Mouse (Mus musculus) heart, adult 2 months (tissue): ENCODE data around the gene Psmd12. TPM values are rescaled to one million over a fixed set of nuclear protein-coding genes. Genes with fewer than 3 reads are reported as not detected.

Source experiments
- DNase-seq, 2 experiments: peaks; one replicate each; pipeline ENCODE4 v3.0.0; 2021
- H3K27ac ChIP-seq: fragments of 200-600 bp; 2 replicates; pipeline ENCODE4 v1.8.1; 2022
- H3K27me3 ChIP-seq: fragments of 200-500 bp; 2 replicates; pipeline ENCODE4 v1.6.1; 2012; ENCODE audit warnings: mild to moderate bottlenecking, low read length, inconsistent platforms, mixed read lengths; ENCODE audit not compliant: control insufficient read depth, insufficient read depth
- H3K36me3 ChIP-seq: fragments of 200-500 bp; 2 replicates; pipeline ENCODE4 v1.6.1; 2012; ENCODE audit warnings: low read length, inconsistent platforms; ENCODE audit not compliant: control insufficient read depth, insufficient read depth
- H3K4me1 ChIP-seq: fragments of 200-500 bp; 2 replicates; pipeline ENCODE4 v1.6.1; 2011; ENCODE audit warnings: low read length; ENCODE audit not compliant: control insufficient read depth, insufficient read depth
- H3K4me3 ChIP-seq: fragments of 200-600 bp; 2 replicates; pipeline ENCODE4 v1.8.1; 2022
- H3K79me2 ChIP-seq: fragments of 200-500 bp; replicated peaks from 2 replicates; pipeline ENCODE4 v1.6.1; 2012; ENCODE audit warnings: mild to moderate bottlenecking, inconsistent platforms, low read length, moderate library complexity, mixed read lengths; ENCODE audit not compliant: control insufficient read depth, insufficient read depth
- H3K9ac ChIP-seq: fragments of 200-500 bp; 2 replicates; pipeline ENCODE4 v1.6.1; 2012; ENCODE audit warnings: low read depth, mild to moderate bottlenecking, control low read depth, inconsistent platforms, low read length, mixed read lengths
- CTCF ChIP-seq: fragments of 200-600 bp; IDR thresholded peaks from 2 replicates; pipeline ENCODE4 v1.8.1; 2022; ENCODE audit warnings: antibody characterized with exemption, mild to moderate bottlenecking, moderate library complexity
- EP300 ChIP-seq: fragments of 200-500 bp; IDR thresholded peaks from 2 replicates; pipeline ENCODE4 v1.6.1; 2011; ENCODE audit warnings: low read depth, low read length, control low read depth; ENCODE audit not compliant: insufficient read depth
- POLR2A ChIP-seq: fragments of 200-500 bp; IDR thresholded peaks from 2 replicates; pipeline ENCODE4 v1.6.1; 2011; ENCODE audit warnings: mild to moderate bottlenecking, low read depth, low read length, control low read depth; ENCODE audit not compliant: insufficient read depth
- WGBS: fragments of 180-500 bp; shearing (Covaris S2); methylation state at CpG from one replicate; pipeline ENCODE4 v1.1.7; 2018; 5-methylcytosine and 5-hydroxymethylcytosine counted together
- intact Hi-C: fragments of 180-260 bp; cut with DNase I; formaldehyde crosslinking; loops from one replicate; pipeline ENCODE4 v1.15.1; 2025
- long read RNA-seq: library from polyadenylated mRNA; stranded (forward); transcript quantifications from one replicate; pipeline ENCODE4 v2.0.0, GENCODE M21; 2021
- polyA plus RNA-seq: library from polyadenylated mRNA; depleted of rRNA; stranded (reverse); fragments of >200 nt; gene quantifications from 2 replicates; pipeline ENCODE4 v1.2.3, GENCODE M21; 2012; rRNA removed
- total RNA-seq, 2 experiments: library from RNA; stranded (reverse); gene quantifications; 2 replicates each; pipeline ENCODE4 v1.2.3; 2021

The Psmd12 gene
- total RNA-seq (10 to 100 TPM; 78.3 to 92.2 TPM), polyA plus RNA-seq (22.6 and 42.4 TPM in 2 replicates)
- long read RNA-seq, transcript Psmd12-201 (11 exons, 1,904 nt), result major isoform, 169 of 180 reads
- long read RNA-seq, partial matches to known transcripts, result 5 of 180 reads
- long read RNA-seq, other reads (novel, unspliced or antisense), result 6 of 180 reads

- peaks cover 4% of the 10 kb centered on the region for H3K4me1 ChIP-seq
- WGBS, result under 1% methylated on average over 51 of the region's 51 CpGs
- intact Hi-C loops, result loop anchor here (5.0 kb wide), 1 partner anchor 287 kb away; no protein-coding TSS in a partner anchor
- H3K27ac ChIP-seq, result peak within 1 kb of the TSS; percentile 95
- TF ChIP-seq EP300 (peak; percentile 90), CTCF (no peak), POLR2A (peak; percentile 87)
- peak; percentile 95 to 98 for DNase-seq
- peaks cover 11% of the 10 kb centered on the region; the same call in 1 of the 2 replicates for H3K79me2 ChIP-seq
- H3K4me3 ChIP-seq, result peak within 1 kb of the TSS; percentile 99
- no peaks in the 10 kb centered on the region for H3K27me3 ChIP-seq
- H3K9ac ChIP-seq, result peak within 1 kb of the TSS; percentile 92
- peaks cover 15% of the 10 kb centered on the region for H3K36me3 ChIP-seq
Measured at GRCm38 (mm10) chr11:107479053-107479861, at the start of gene Psmd12. Gene Psmd12, plus strand, starts transcription at chr11:107479484.

DNA sequence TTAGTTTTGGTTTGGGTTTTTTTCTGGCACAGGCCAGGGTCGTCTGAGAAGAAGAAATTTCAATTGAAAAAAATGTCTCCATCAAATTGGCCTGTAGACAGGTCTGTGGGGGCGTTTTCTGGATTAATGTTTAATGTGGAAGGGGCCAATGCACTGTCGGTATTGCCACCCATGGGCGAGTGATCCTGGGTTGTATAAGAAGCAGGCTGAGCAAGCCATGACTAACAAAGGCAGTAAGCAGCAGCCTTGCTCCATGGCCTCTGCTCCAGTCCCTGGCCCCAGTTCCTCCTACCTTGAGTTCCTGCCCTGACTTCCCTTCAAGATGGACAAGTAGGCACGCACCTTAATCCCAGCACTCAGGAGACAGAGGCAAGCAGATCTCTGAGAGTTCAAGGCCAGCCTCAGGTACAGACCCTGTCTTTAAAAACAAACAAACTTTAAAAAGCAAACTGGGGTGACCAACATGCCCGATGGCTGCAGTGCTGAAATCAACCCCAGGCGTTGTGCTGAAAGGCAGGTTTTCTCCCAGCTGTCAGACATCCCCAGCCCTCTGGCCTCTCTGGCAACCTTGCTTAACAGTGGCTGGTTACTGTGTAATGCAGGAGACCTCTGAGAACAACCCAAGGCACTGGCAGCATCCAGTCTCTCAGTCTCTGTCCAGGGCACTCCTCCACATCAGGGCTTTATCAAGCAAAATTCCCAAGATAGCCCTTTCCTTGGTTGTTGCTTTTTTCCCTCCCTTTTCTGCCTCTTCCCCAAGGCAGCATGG lies 47.9 kb upstream of the Psmd12 start:
- H3K79me2 ChIP-seq, result peaks cover 1% of the 10 kb centered on the region
- TF ChIP-seq POLR2A, result no peak
- TF ChIP-seq CTCF, result no peak
- TF ChIP-seq EP300, result no peak
- DNase-seq, result no peak
- H3K4me1 ChIP-seq, result peaks cover 4% of the 10 kb centered on the region
- no peaks in the 10 kb centered on the region for H3K27me3 ChIP-seq
- H3K4me3 ChIP-seq, result no peak overlapping the region
- no peak overlapping the region for H3K27ac ChIP-seq
- intact Hi-C loops, result no loop called here
- WGBS, result 76% methylated on average over 7 of the region's 7 CpGs
- no peaks in the 10 kb centered on the region for H3K36me3 ChIP-seq
- H3K9ac ChIP-seq, result no peak overlapping the region

DNA sequence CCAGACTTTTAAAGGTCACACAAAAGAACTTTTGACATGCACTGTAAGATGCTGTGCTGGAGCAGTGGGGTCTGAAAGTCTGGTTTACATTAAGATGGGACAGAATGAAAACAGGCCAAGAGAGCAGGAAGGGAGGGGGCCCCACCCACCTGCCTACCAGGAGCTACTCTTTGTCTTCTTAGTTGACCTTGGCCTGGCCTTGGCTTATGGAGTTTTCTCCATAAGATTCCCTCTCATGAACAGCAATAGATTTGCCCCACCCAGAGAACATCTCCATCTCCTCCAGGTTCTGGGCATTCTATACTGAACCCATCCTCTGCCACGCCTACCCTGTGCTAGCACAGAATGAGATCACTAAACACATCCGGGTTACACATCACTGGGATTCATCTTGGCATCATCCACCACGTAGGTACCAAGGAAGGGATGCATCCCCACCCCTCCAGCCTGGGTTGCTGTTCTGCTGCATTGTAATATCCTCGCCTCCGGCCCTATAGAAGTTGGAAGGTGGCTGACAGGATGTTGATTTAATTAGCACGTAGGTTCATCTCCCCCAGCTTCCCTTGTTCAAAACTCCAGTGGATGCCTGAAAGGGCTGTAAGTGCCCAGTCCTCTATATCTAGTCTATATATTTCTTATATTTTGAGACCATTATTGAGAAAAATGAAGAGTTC lies 43.4 kb upstream of the Psmd12 start:
- Histone ChIP-seq H3K27me3 (no peaks in the 10 kb centered on the region), H3K36me3 (peaks cover 8% of the 10 kb centered on the region), H3K9ac (no peak overlapping the region), H3K4me3 (no peak overlapping the region), H3K27ac (no peak overlapping the region), H3K4me1 (peaks cover 7% of the 10 kb centered on the region), H3K79me2 (peaks cover 5% of the 10 kb centered on the region; the same call in 1 of the 2 replicates)
- TF ChIP-seq POLR2A (no peak), CTCF (no peak), EP300 (no peak)
- intact Hi-C loops, result no loop called here
- no peak for DNase-seq
- 70% methylated on average over 6 of the region's 6 CpGs for WGBS

GRCm38 (mm10) chr11:107437723-107438122 lies 41.6 kb upstream of the Psmd12 start:
- H3K9ac ChIP-seq, result no peak overlapping the region
- H3K36me3 ChIP-seq, result peaks cover 8% of the 10 kb centered on the region
- H3K4me1 ChIP-seq, result peaks cover 7% of the 10 kb centered on the region
- intact Hi-C loops, result no loop called here
- DNase-seq, result no peak
- no peaks in the 10 kb centered on the region for H3K27me3 ChIP-seq
- WGBS, result 14% methylated on average over 4 of the region's 4 CpGs
- peaks cover 5% of the 10 kb centered on the region for H3K79me2 ChIP-seq
- TF ChIP-seq CTCF, result no peak
- no peak for TF ChIP-seq POLR2A
- no peak for TF ChIP-seq EP300
- no peak overlapping the region for H3K4me3 ChIP-seq
- peak overlapping the region; percentile 23; the same call in 1 of the 2 replicates for H3K27ac ChIP-seq

- H3K27ac ChIP-seq, result peak overlapping the region; percentile 23; the same call in 1 of the 2 replicates
- no peak overlapping the region for H3K9ac ChIP-seq
- no peak for TF ChIP-seq POLR2A
- TF ChIP-seq CTCF, result peak; percentile 45
- H3K79me2 ChIP-seq, result peaks cover 5% of the 10 kb centered on the region
- no peaks in the 10 kb centered on the region for H3K27me3 ChIP-seq
- intact Hi-C loops, result no loop called here
- peaks cover 7% of the 10 kb centered on the region for H3K4me1 ChIP-seq
- no peak for DNase-seq
- no peak overlapping the region for H3K4me3 ChIP-seq
- peaks cover 8% of the 10 kb centered on the region for H3K36me3 ChIP-seq
- WGBS, result 56% methylated on average over 3 of the region's 3 CpGs
Measured at GRCm38 (mm10) chr11:107438140-107438539, 41.1 kb upstream of the Psmd12 start.
